Mouse (Mus musculus) adrenal gland, adult 8-10 months (tissue): ENCODE measurements at regions not wholly inside any gene's neighbourhood (a gene's known extent, or its start where the extent isn't known, plus 50 kb on each side); places are given as distances from the start of the nearest gene placed in this dataset.

Experiments
- DNase-seq: peaks from one replicate; pipeline ENCODE4 v3.0.0; 2022

- no peak for DNase-seq
Observed at GRCm38 (mm10) chrX:13224902-13225301, 55.9 kb upstream of the Ddx3x start.

- no peak for DNase-seq
Observed at GRCm38 (mm10) chrX:13226429-13226828, 54.3 kb upstream of the Ddx3x start.

GRCm38 (mm10) chrX:13229891-13230614 lies 50.7 kb upstream of the Ddx3x start:
- DNase-seq = no peak

GRCm38 (mm10) chrX:13230615-13231179 lies 50.1 kb upstream of the Ddx3x start:
- peak; percentile 84 for DNase-seq
